Mouse (Mus musculus) adrenal gland, postnatal 14 days (tissue): Measurements from ENCODE around the gene Vdac1. TPM values are rescaled to one million over a fixed set of nuclear protein-coding genes. Genes with fewer than 3 reads are reported as not detected.
A peak's percentile ranks its signal among the peaks of the same experiment; 100 is the strongest.

Experiments used
- DNase-seq: peaks from one replicate; pipeline ENCODE4 v3.0.0; 2021; ENCODE audit warnings: mixed read lengths
- long read RNA-seq, 2 experiments: library from polyadenylated mRNA; stranded (forward); transcript quantifications; one replicate each; pipeline ENCODE4 v2.0.0; 2021
- total RNA-seq: library from RNA; stranded (reverse); gene quantifications from 2 replicates; pipeline ENCODE4 v1.2.3, GENCODE M21; 2021

Gene Vdac1
- total RNA-seq: 309 and 313 TPM in 2 replicates
- long read RNA-seq, experiment 1, transcript Vdac1-202 (9 exons, 2,022 nt): major isoform, 109 of 139 reads
- long read RNA-seq, experiment 1, partial matches to known transcripts: 9 of 139 reads
- long read RNA-seq, experiment 1, other reads (novel, unspliced or antisense): 20 of 139 reads
- long read RNA-seq, experiment 2, transcript Vdac1-202 (9 exons, 2,022 nt): major isoform, 48 of 76 reads
- long read RNA-seq, experiment 2, partial matches to known transcripts: 7 of 76 reads
- long read RNA-seq, experiment 2, other reads (novel, unspliced or antisense): 19 of 76 reads

- DNase-seq: peak; percentile 94
Measured at GRCm38 (mm10) chr11:52360471-52361277, at the start of gene Vdac1. Gene Vdac1 (plus strand): TSS chr11:52360860.

- no peak for DNase-seq
Measured at GRCm38 (mm10) chr11:52314102-52314793, 46.4 kb upstream of the Vdac1 start.

- no peak for DNase-seq
Measured at GRCm38 (mm10) chr11:52318445-52318844, 42.2 kb upstream of the Vdac1 start.

GRCm38 (mm10) chr11:52319664-52320063, 41.0 kb upstream of the Vdac1 start:
- no peak for DNase-seq

- DNase-seq: no peak
Measured at GRCm38 (mm10) chr11:52320529-52320928, 40.1 kb upstream of the Vdac1 start.

GRCm38 (mm10) chr11:52321540-52321939, 39.1 kb upstream of the Vdac1 start:
- DNase-seq: no peak

- DNase-seq: no peak
Measured at GRCm38 (mm10) chr11:52324442-52325367, 36.0 kb upstream of the Vdac1 start.

GRCm38 (mm10) chr11:52327313-52327712, 33.3 kb upstream of the Vdac1 start:
- DNase-seq: no peak

- DNase-seq: no peak
Measured at GRCm38 (mm10) chr11:52332421-52333118, 28.1 kb upstream of the Vdac1 start.

- peak; percentile 91 for DNase-seq
Measured at GRCm38 (mm10) chr11:52333616-52334015, 27.0 kb upstream of the Vdac1 start.

- DNase-seq: no peak
Measured at GRCm38 (mm10) chr11:52335263-52335662, 25.4 kb upstream of the Vdac1 start.

- DNase-seq: no peak
Measured at GRCm38 (mm10) chr11:52335924-52336323, 24.7 kb upstream of the Vdac1 start.

- peak; percentile 44 for DNase-seq
Measured at GRCm38 (mm10) chr11:52337651-52338295, 22.9 kb upstream of the Vdac1 start.

GRCm38 (mm10) chr11:52338351-52338750, 22.3 kb upstream of the Vdac1 start:
- DNase-seq: peak; percentile 53

- DNase-seq: no peak
Measured at GRCm38 (mm10) chr11:52339098-52339497, 21.6 kb upstream of the Vdac1 start.

- no peak for DNase-seq
Measured at GRCm38 (mm10) chr11:52339512-52339911, 21.1 kb upstream of the Vdac1 start.

- DNase-seq: no peak
Measured at GRCm38 (mm10) chr11:52340123-52340864, 20.4 kb upstream of the Vdac1 start.

- peak; percentile 76 for DNase-seq
Measured at GRCm38 (mm10) chr11:52341001-52341400, 19.7 kb upstream of the Vdac1 start.

GRCm38 (mm10) chr11:52341476-52341875, 19.2 kb upstream of the Vdac1 start:
- DNase-seq: no peak

GRCm38 (mm10) chr11:52342296-52342695, 18.4 kb upstream of the Vdac1 start:
- no peak for DNase-seq
